Mouse (Mus musculus) stomach, embryonic 16.5 days (tissue): ENCODE results near the gene Dnah14. TPM values are rescaled to one million over a fixed set of nuclear protein-coding genes. Genes with fewer than 3 reads are reported as not detected.

Experiments
- ATAC-seq: fragments of 200-750 bp; cut with Nextera tagmentation; 2 replicates; pipeline ENCODE4 v1.8.0; 2017; ENCODE audit warnings: moderate number of reproducible peaks, moderate TSS enrichment; ENCODE audit not compliant: insufficient read depth, low FRiP score
- H3K27ac ChIP-seq: fragments of 300-500 bp; sonication (generic); 2 replicates; pipeline ENCODE4 v1.5.1; 2014; ENCODE audit warnings: low read length
- H3K27me3 ChIP-seq: fragments of 300-500 bp; sonication (generic); 2 replicates; pipeline ENCODE4 v1.6.1; 2014; ENCODE audit warnings: low read length, control low read depth, mixed read lengths; ENCODE audit not compliant: control insufficient read depth, insufficient read depth
- H3K36me3 ChIP-seq: fragments of 300-500 bp; sonication (generic); 2 replicates; pipeline ENCODE4 v1.6.1; 2014; ENCODE audit warnings: low read length; ENCODE audit not compliant: control insufficient read depth, insufficient read depth
- H3K4me1 ChIP-seq: fragments of 300-500 bp; sonication (generic); 2 replicates; pipeline ENCODE4 v1.6.1; 2014; ENCODE audit warnings: low read length, control low read depth, mixed read lengths; ENCODE audit not compliant: control insufficient read depth, insufficient read depth
- H3K4me2 ChIP-seq: fragments of 300-500 bp; sonication (generic); 2 replicates; pipeline ENCODE4 v1.6.1; 2014; ENCODE audit warnings: low read depth, low read length, mixed read lengths
- H3K4me3 ChIP-seq: fragments of 300-500 bp; sonication (generic); replicated peaks from 2 replicates; pipeline ENCODE4 v1.5.1; 2014; ENCODE audit warnings: mild to moderate bottlenecking, low read length
- H3K9ac ChIP-seq: fragments of 300-500 bp; sonication (generic); 2 replicates; pipeline ENCODE4 v1.6.1; 2014; ENCODE audit warnings: low read length
- H3K9me3 ChIP-seq: fragments of 300-500 bp; sonication (generic); replicated peaks from 2 replicates; pipeline ENCODE4 v1.6.1; 2016; ENCODE audit warnings: low read length, control low read depth; ENCODE audit not compliant: control insufficient read depth
- WGBS: fragments of 180-500 bp; shearing (Covaris S2); extraction: QIAGEN DNeasy Blood & Tissue Kit; methylation state at CpG from one replicate; pipeline ENCODE4 v1.1.7; 2014; 5-methylcytosine and 5-hydroxymethylcytosine counted together
- polyA plus RNA-seq: library from polyadenylated mRNA; unstranded; fragments of >200 nt; fragmentation: Nextera tagmentation; extraction: Ambion mirVana; gene quantifications from 2 replicates; pipeline ENCODE4 v1.2.1, GENCODE M21; 2015

The Dnah14 gene
- polyA plus RNA-seq, 1 experiment from 2014 or later = 1.4 TPM

GRCm38 (mm10) chr1:181589116-181589515 is 12.8 kb downstream of the Dnah14 start:
- Histone ChIP-seq H3K36me3 (no peaks in the 10 kb centered on the region), H3K27me3 (no peaks in the 10 kb centered on the region), H3K4me3 (no peak overlapping the region), H3K4me2 (no peak overlapping the region), H3K4me1 (no peaks in the 10 kb centered on the region), H3K27ac (no peak overlapping the region), H3K9ac (no peak overlapping the region), H3K9me3 (no peaks in the 10 kb centered on the region)
- ATAC-seq = no peak
- WGBS = 78% methylated on average over 6 of the region's 6 CpGs

- no peak overlapping the region for H3K4me2 ChIP-seq
- H3K9ac ChIP-seq = no peak overlapping the region
- no peak overlapping the region for H3K27ac ChIP-seq
- WGBS = 62% methylated on average over 4 of the region's 4 CpGs
- H3K4me1 ChIP-seq = no peaks in the 10 kb centered on the region
- no peaks in the 10 kb centered on the region for H3K27me3 ChIP-seq
- H3K36me3 ChIP-seq = no peaks in the 10 kb centered on the region
- no peak overlapping the region for H3K4me3 ChIP-seq
- ATAC-seq = no peak
- no peaks in the 10 kb centered on the region for H3K9me3 ChIP-seq
Observed at GRCm38 (mm10) chr1:181599376-181599775, 23.0 kb downstream of the Dnah14 start.

GRCm38 (mm10) chr1:181611118-181611517 is 34.8 kb downstream of the Dnah14 start:
- 69% methylated on average over 3 of the region's 3 CpGs for WGBS
- no peaks in the 10 kb centered on the region for H3K4me1 ChIP-seq
- ATAC-seq = no peak

GRCm38 (mm10) chr1:181615866-181616491 is 39.6 kb downstream of the Dnah14 start:
- no peak for ATAC-seq
- H3K4me1 ChIP-seq = no peaks in the 10 kb centered on the region
- H3K27ac ChIP-seq = no peak overlapping the region
- H3K9me3 ChIP-seq = no peaks in the 10 kb centered on the region
- H3K4me2 ChIP-seq = no peak overlapping the region
- no peaks in the 10 kb centered on the region for H3K27me3 ChIP-seq
- no peak overlapping the region for H3K9ac ChIP-seq
- no peak overlapping the region for H3K4me3 ChIP-seq
- WGBS = 42% methylated on average over 11 of the region's 11 CpGs
- H3K36me3 ChIP-seq = no peaks in the 10 kb centered on the region

More at GRCm38 (mm10) chr1:181611118-181611517, 34.8 kb downstream of the Dnah14 start:
- Histone ChIP-seq H3K4me2 (no peak overlapping the region), H3K9ac (no peak overlapping the region), H3K9me3 (no peaks in the 10 kb centered on the region), H3K4me3 (no peak overlapping the region), H3K27ac (no peak overlapping the region), H3K27me3 (no peaks in the 10 kb centered on the region), H3K36me3 (no peaks in the 10 kb centered on the region)

- no peaks in the 10 kb centered on the region for H3K4me1 ChIP-seq
- H3K36me3 ChIP-seq = no peaks in the 10 kb centered on the region
- no peak overlapping the region for H3K9ac ChIP-seq
- H3K9me3 ChIP-seq = no peaks in the 10 kb centered on the region
- no peak for ATAC-seq
- 49% methylated on average over 5 of the region's 5 CpGs for WGBS
- no peak overlapping the region for H3K4me3 ChIP-seq
- H3K4me2 ChIP-seq = no peak overlapping the region
- no peak overlapping the region for H3K27ac ChIP-seq
- no peaks in the 10 kb centered on the region for H3K27me3 ChIP-seq
Observed at GRCm38 (mm10) chr1:181617332-181617731, 41.0 kb downstream of the Dnah14 start.

- Histone ChIP-seq H3K36me3 (no peaks in the 10 kb centered on the region), H3K27ac (no peak overlapping the region)
Observed at GRCm38 (mm10) chr1:181623149-181623680, 46.9 kb downstream of the Dnah14 start.

GRCm38 (mm10) chr1:181624876-181625275 is 48.5 kb downstream of the Dnah14 start:
- no peak overlapping the region for H3K27ac ChIP-seq
- ATAC-seq = no peak
- no peaks in the 10 kb centered on the region for H3K4me1 ChIP-seq
- no peak overlapping the region for H3K9ac ChIP-seq
- no peaks in the 10 kb centered on the region for H3K9me3 ChIP-seq
- H3K36me3 ChIP-seq = no peaks in the 10 kb centered on the region
- no peak overlapping the region for H3K4me2 ChIP-seq
- 79% methylated on average over 8 of the region's 8 CpGs for WGBS
- no peak overlapping the region for H3K4me3 ChIP-seq
- no peaks in the 10 kb centered on the region for H3K27me3 ChIP-seq

More at GRCm38 (mm10) chr1:181623149-181623680, 46.9 kb downstream of the Dnah14 start:
- Histone ChIP-seq H3K27me3 (no peaks in the 10 kb centered on the region), H3K9me3 (no peaks in the 10 kb centered on the region), H3K4me3 (no peak overlapping the region), H3K9ac (no peak overlapping the region), H3K4me2 (no peak overlapping the region), H3K4me1 (no peaks in the 10 kb centered on the region)
- ATAC-seq = no peak
- 52% methylated on average over 6 of the region's 6 CpGs for WGBS

GRCm38 (mm10) chr1:181628276-181628675 is 51.9 kb downstream of the Dnah14 start:
- 55% methylated on average over 6 of the region's 6 CpGs for WGBS

GRCm38 (mm10) chr1:181631371-181631770 is 55.0 kb downstream of the Dnah14 start:
- H3K4me2 ChIP-seq = no peak overlapping the region
- no peaks in the 10 kb centered on the region for H3K9me3 ChIP-seq
- H3K4me1 ChIP-seq = no peaks in the 10 kb centered on the region
- no peak for ATAC-seq
- 79% methylated on average over 4 of the region's 4 CpGs for WGBS
- no peak overlapping the region for H3K4me3 ChIP-seq
- H3K36me3 ChIP-seq = no peaks in the 10 kb centered on the region
- H3K27ac ChIP-seq = no peak overlapping the region
- H3K27me3 ChIP-seq = no peaks in the 10 kb centered on the region
- no peak overlapping the region for H3K9ac ChIP-seq

More at GRCm38 (mm10) chr1:181628276-181628675, 51.9 kb downstream of the Dnah14 start:
- Histone ChIP-seq H3K4me3 (no peak overlapping the region), H3K4me2 (no peak overlapping the region), H3K9ac (no peak overlapping the region), H3K4me1 (no peaks in the 10 kb centered on the region), H3K27ac (no peak overlapping the region), H3K9me3 (no peaks in the 10 kb centered on the region), H3K36me3 (no peaks in the 10 kb centered on the region), H3K27me3 (no peaks in the 10 kb centered on the region)
- no peak for ATAC-seq
